ENCODE assay signal across 18 mouse cellular contexts in genomic region chr15:99531146-99531545, GRCm38 (mm10). TPM values are rescaled to one million over a fixed set of nuclear protein-coding genes. Genes with fewer than 3 reads are reported as not detected.
A peak's percentile ranks its signal among the peaks of the same experiment; 100 is the strongest.
DNase-seq lines count a peak whose midpoint lies in the region; ATAC-seq lines count a peak whose summit lies in the region.
"Had no signal": no experiment of that assay in that cellular context is flagged by ENCODE, and none has a peak within 500 bp of the region (broad histone marks: within the 10 kb centered on the region; RNA-seq: fewer than 3 reads in every experiment).

No protein-coding gene starts in this region.

- no peak for DNase-seq in kidney, adult 8-10 months
- DNase-seq in brain, adult 2 months (ENCODE audit: low read depth, low spot score), result peak; percentile 73
- no peak for DNase-seq in limb, embryonic 10.5 days (ENCODE audit: low spot score)
- peak; percentile 53 for DNase-seq in thymus, postnatal 4 days
- no peak for DNase-seq in gastrocnemius, postnatal 25 days
- DNase-seq in left cerebral cortex, adult 9 months (ENCODE audit: low spot score in 2 of 2), result no peak
- DNase-seq: adrenal gland, postnatal 10 days; kidney, adult 18-20 months; liver, embryonic 13.5 days; lung, postnatal 10 days; right cerebral cortex, postnatal 4 days had no signal

- H3K9ac ChIP-seq in kidney, embryonic 16.5 days (replicated peaks; ENCODE audit: low read length), result 0 out of 2 replicates have a peak overlapping the region, but pooled peaks have one; percentile 18
- H3K9ac ChIP-seq: heart, embryonic 13.5 days; hindbrain, embryonic 14.5 days; liver, embryonic 13.5 days; midbrain, embryonic 12.5 days had no signal

- WGBS in kidney, embryonic 16.5 days, result 26% methylated on average over 6 of the region's 6 CpGs
- 17% methylated on average over 6 of the region's 6 CpGs for WGBS in limb, embryonic 10.5 days

- H3K27me3 ChIP-seq in kidney, embryonic 16.5 days (ENCODE audit: insufficient read depth, low read length), result peaks cover 8% of the 10 kb centered on the region; the same call in 1 of the 2 replicates
- H3K27me3 ChIP-seq in limb, embryonic 10.5 days (ENCODE audit: low read depth, poor library complexity, severe bottlenecking), result peaks cover 42% of the 10 kb centered on the region

- 0 out of 2 replicates have a peak, but pooled peaks cover 10% of the 10 kb centered on the region for H3K4me1 ChIP-seq in kidney, embryonic 16.5 days (ENCODE audit: insufficient read depth, low read length)
- H3K4me1 ChIP-seq in limb, embryonic 10.5 days, result peaks cover 26% of the 10 kb centered on the region
- H3K4me1 ChIP-seq: heart, embryonic 13.5 days; liver, embryonic 13.5 days had no signal

- H3K4me3 ChIP-seq in kidney, embryonic 16.5 days (ENCODE audit: low read length), result no peak overlapping the region
- H3K4me3 ChIP-seq in limb, embryonic 10.5 days, result no peak overlapping the region
- H3K4me3 ChIP-seq: erythroblast, embryonic 14.5 days; heart, embryonic 13.5 days; liver, embryonic 13.5 days; midbrain, embryonic 12.5 days had no signal

- no peak for ATAC-seq in kidney, embryonic 16.5 days (ENCODE audit: low FRiP score, low TSS enrichment)

- H3K4me2 ChIP-seq in kidney, embryonic 16.5 days (replicated peaks; ENCODE audit: low read depth, low read length), result no peak overlapping the region
- H3K4me2 ChIP-seq: heart, embryonic 13.5 days; hindbrain, embryonic 14.5 days; liver, embryonic 13.5 days; midbrain, embryonic 12.5 days had no signal

- H3K36me3 ChIP-seq in kidney, embryonic 16.5 days (ENCODE audit: insufficient read depth, low read length), result no peaks in the 10 kb centered on the region
- H3K36me3 ChIP-seq in limb, embryonic 10.5 days, result no peaks in the 10 kb centered on the region
- H3K36me3 ChIP-seq: heart, embryonic 13.5 days; liver, embryonic 13.5 days; midbrain, embryonic 12.5 days had no signal

- H3K27ac ChIP-seq in kidney, embryonic 16.5 days (ENCODE audit: low read length), result no peak overlapping the region
- H3K27ac ChIP-seq in limb, embryonic 10.5 days, result peak overlapping the region; percentile 56; the same call in 1 of the 2 replicates
- H3K27ac ChIP-seq: heart, embryonic 13.5 days; hindbrain, embryonic 14.5 days; liver, embryonic 13.5 days; midbrain, embryonic 12.5 days had no signal

- H3K9me3 ChIP-seq in kidney, embryonic 16.5 days (ENCODE audit: low read length), result no peaks in the 10 kb centered on the region
- no peaks in the 10 kb centered on the region for H3K9me3 ChIP-seq in limb, embryonic 10.5 days (replicated peaks)
- H3K9me3 ChIP-seq: heart, embryonic 13.5 days; liver, embryonic 13.5 days; midbrain, embryonic 12.5 days had no signal

RNA-seq across cellular contexts. Expression of gene Faim2, which starts 3.2 kb away (rescaled TPM):
- polyA plus RNA-seq in kidney, embryonic 16.5 days (2015; fragmentation: Nextera tagmentation; extraction: Ambion mirVana), result 0.32 and 0.50 TPM in 2 replicates
- polyA plus RNA-seq in limb, embryonic 10.5 days (2016; fragmentation: Nextera tagmentation; extraction: Ambion mirVana), result 0.26 TPM in 1 of 2 replicates, not detected in the other
- total RNA-seq in gastrocnemius, postnatal 25 days (2021), result under 1 TPM; 0.13 to 0.20 TPM
- total RNA-seq: gastrocnemius, postnatal 4 days had no signal
- polyA plus RNA-seq: erythroblast, embryonic 14.5 days had no signal

RNA-seq across cellular contexts. Expression of gene Aqp2, which starts 47.7 kb away (rescaled TPM):
- polyA plus RNA-seq in kidney, embryonic 16.5 days (2015; fragmentation: Nextera tagmentation; extraction: Ambion mirVana), result 109 and 159 TPM in 2 replicates
- polyA plus RNA-seq in limb, embryonic 10.5 days (2016; fragmentation: Nextera tagmentation; extraction: Ambion mirVana), result not detected in 2 replicates
- not detected for total RNA-seq in gastrocnemius, postnatal 25 days (2021)
- total RNA-seq: gastrocnemius, postnatal 4 days had no signal
- polyA plus RNA-seq: erythroblast, embryonic 14.5 days; heart, embryonic 13.5 days; hindbrain, embryonic 14.5 days; liver, embryonic 13.5 days; midbrain, embryonic 12.5 days had no signal

RNA-seq across cellular contexts. Expression of gene Bcdin3d, which starts 56.6 kb away (rescaled TPM):
- 16.8 and 18.2 TPM in 2 replicates for polyA plus RNA-seq in kidney, embryonic 16.5 days (2015; fragmentation: Nextera tagmentation; extraction: Ambion mirVana)
- polyA plus RNA-seq in limb, embryonic 10.5 days (2016; fragmentation: Nextera tagmentation; extraction: Ambion mirVana), result 15.9 and 19.4 TPM in 2 replicates
- 1 to 10 TPM; 3.0 to 4.1 TPM for total RNA-seq in gastrocnemius, postnatal 25 days (2021)

RNA-seq across cellular contexts. Expression of gene Aqp5, which starts 59.4 kb away (rescaled TPM):
- 3.7 and 5.0 TPM in 2 replicates for polyA plus RNA-seq in kidney, embryonic 16.5 days (2015; fragmentation: Nextera tagmentation; extraction: Ambion mirVana)
- polyA plus RNA-seq in limb, embryonic 10.5 days (2016; fragmentation: Nextera tagmentation; extraction: Ambion mirVana), result not detected in 2 replicates
- total RNA-seq in gastrocnemius, postnatal 25 days (2021), result not detected
- total RNA-seq: gastrocnemius, postnatal 4 days; layer of hippocampus, adult 8-10 months had no signal
- polyA plus RNA-seq: erythroblast, embryonic 14.5 days had no signal

Comparison
In these comparisons a context has a peak if more than half of its experiments do, and no peak if none do; other contexts are left out.
1. DNase-seq: peak in brain, adult 2 months (single experiment) and thymus, postnatal 4 days (single experiment); none in kidney, adult 8-10 months (0 of 2), limb, embryonic 10.5 days (single experiment), gastrocnemius, postnatal 25 days (single experiment) and left cerebral cortex, adult 9 months (0 of 2).
2. RNA of gene Aqp2, which starts 47.7 kb away (polyA plus RNA-seq): 109 to 159 TPM in kidney, embryonic 16.5 days; not detected in limb, embryonic 10.5 days; every median in the first group is over 100 times any median in the second.